Mouse (Mus musculus) cerebellum, adult 11-12 months (tissue): ENCODE measurements around the gene Gab3.

Experiments
- DNase-seq: peaks from one replicate; pipeline ENCODE4 v3.0.0; 2022

Gene Gab3

GRCm38 (mm10) chrX:75084774-75085508 lies at the start of gene Gab3:
Gab3 (minus strand) TSS chrX:75085458.
- DNase-seq: peak; percentile 50

GRCm38 (mm10) chrX:75130467-75131160 lies 45.4 kb upstream of the Gab3 start, which contains the start of gene Mpp1:
Mpp1 (minus strand) TSS chrX:75131016.
- DNase-seq: peak; percentile 80

- DNase-seq: no peak
Measured at GRCm38 (mm10) chrX:75129474-75129873, 44.2 kb upstream of the Gab3 start.

- peak; percentile 15 for DNase-seq
Measured at GRCm38 (mm10) chrX:75128333-75128980, 43.2 kb upstream of the Gab3 start.

GRCm38 (mm10) chrX:75126893-75127292 lies 41.6 kb upstream of the Gab3 start:
- DNase-seq: no peak

GRCm38 (mm10) chrX:75125606-75126005 lies 40.3 kb upstream of the Gab3 start:
- DNase-seq: no peak

- DNase-seq: no peak
Measured at GRCm38 (mm10) chrX:75115550-75115949, 30.3 kb upstream of the Gab3 start.

GRCm38 (mm10) chrX:75102293-75102692 lies 17.0 kb upstream of the Gab3 start:
- no peak for DNase-seq

GRCm38 (mm10) chrX:75098799-75099198 lies 13.5 kb upstream of the Gab3 start:
- no peak for DNase-seq

- no peak for DNase-seq
Measured at GRCm38 (mm10) chrX:75096163-75096770, 11.0 kb upstream of the Gab3 start.

- peak; percentile 95 for DNase-seq
Measured at GRCm38 (mm10) chrX:75095369-75096162, 10.3 kb upstream of the Gab3 start, which contains the start of gene Dkc1. Dkc1 (plus strand) TSS chrX:75095854.

GRCm38 (mm10) chrX:75085654-75086053 lies 396 bp upstream of the Gab3 start:
- no peak for DNase-seq

- DNase-seq: peak; percentile 37
Measured at GRCm38 (mm10) chrX:75083982-75084773, 1.1 kb downstream of the Gab3 start.

GRCm38 (mm10) chrX:75082351-75082750 lies 2.9 kb downstream of the Gab3 start:
- DNase-seq: no peak

- no peak for DNase-seq
Measured at GRCm38 (mm10) chrX:75056120-75056775, 29.0 kb downstream of the Gab3 start.

- DNase-seq: no peak
Measured at GRCm38 (mm10) chrX:75046921-75047635, 38.2 kb downstream of the Gab3 start.

- DNase-seq: no peak
Measured at GRCm38 (mm10) chrX:75045931-75046330, 39.3 kb downstream of the Gab3 start.

GRCm38 (mm10) chrX:75044595-75044994 lies 40.7 kb downstream of the Gab3 start:
- DNase-seq: no peak

- no peak for DNase-seq
Measured at GRCm38 (mm10) chrX:75036626-75037025, 48.6 kb downstream of the Gab3 start.

- DNase-seq: no peak
Measured at GRCm38 (mm10) chrX:75035162-75035561, 50.1 kb downstream of the Gab3 start.
